Mouse (Mus musculus): ENCODE measurements around the gene Adal.

The Adal gene

GRCm38 (mm10) chr2:121149679-121150078 is 9.5 kb downstream of the Adal start:
- no peak for DNase-seq (ENCODE audit: low read depth, low spot score)
- H3K27me3 ChIP-seq (ENCODE audit: control insufficient read depth, insufficient read depth, low read length, poor library complexity, severe bottlenecking) = no peaks in the 10 kb centered on the region
- H3K36me3 ChIP-seq (ENCODE audit: control insufficient read depth, insufficient read depth, low read length, poor library complexity, severe bottlenecking) = peaks cover 8% of the 10 kb centered on the region

- no peaks in the 10 kb centered on the region for H3K27me3 ChIP-seq (ENCODE audit: control insufficient read depth, insufficient read depth, low read length, poor library complexity, severe bottlenecking)
- DNase-seq (ENCODE audit: low read depth, low spot score) = no peak
- peaks cover 2% of the 10 kb centered on the region for H3K36me3 ChIP-seq (ENCODE audit: control insufficient read depth, insufficient read depth, low read length, poor library complexity, severe bottlenecking)
Measured at GRCm38 (mm10) chr2:121153100-121153499, 12.9 kb downstream of the Adal start.

- Histone ChIP-seq H3K27me3 (ENCODE audit: control insufficient read depth, insufficient read depth, low read length, poor library complexity, severe bottlenecking) (no peaks in the 10 kb centered on the region), H3K36me3 (ENCODE audit: control insufficient read depth, insufficient read depth, low read length, poor library complexity, severe bottlenecking) (0 out of 2 replicates have a peak, but pooled peaks cover 5% of the 10 kb centered on the region)
- DNase-seq (ENCODE audit: low read depth, low spot score) = no peak
Measured at GRCm38 (mm10) chr2:121169173-121169572, 28.9 kb downstream of the Adal start.

- peak; percentile 30 for DNase-seq (ENCODE audit: low read depth, low spot score)
- no peaks in the 10 kb centered on the region for H3K27me3 ChIP-seq (ENCODE audit: control insufficient read depth, insufficient read depth, low read length, poor library complexity, severe bottlenecking)
- 0 out of 2 replicates have a peak, but pooled peaks cover 5% of the 10 kb centered on the region for H3K36me3 ChIP-seq (ENCODE audit: control insufficient read depth, insufficient read depth, low read length, poor library complexity, severe bottlenecking)
Measured at GRCm38 (mm10) chr2:121169902-121170301, 29.7 kb downstream of the Adal start.

GRCm38 (mm10) chr2:121170481-121170971 is 30.3 kb downstream of the Adal start, which contains the start of gene Tubgcp4:
Tubgcp4 (plus strand) TSS chr2:121170654.
- Histone ChIP-seq H3K27me3 (ENCODE audit: control insufficient read depth, insufficient read depth, low read length, poor library complexity, severe bottlenecking) (no peaks in the 10 kb centered on the region), H3K36me3 (ENCODE audit: control insufficient read depth, insufficient read depth, low read length, poor library complexity, severe bottlenecking) (peaks cover 7% of the 10 kb centered on the region; the same call in 1 of the 2 replicates)
- peak; percentile 42 for DNase-seq (ENCODE audit: low read depth, low spot score)

- H3K27me3 ChIP-seq (ENCODE audit: control insufficient read depth, insufficient read depth, low read length, poor library complexity, severe bottlenecking) = no peaks in the 10 kb centered on the region
- DNase-seq (ENCODE audit: low read depth, low spot score) = peak; percentile 92
- peaks cover 5% of the 10 kb centered on the region; the same call in 1 of the 2 replicates for H3K36me3 ChIP-seq (ENCODE audit: control insufficient read depth, insufficient read depth, low read length, poor library complexity, severe bottlenecking)
Measured at GRCm38 (mm10) chr2:121170980-121171742, 30.9 kb downstream of the Adal start, which contains the start of gene Zscan29. Zscan29 (minus strand) TSS chr2:121171125.

- Histone ChIP-seq H3K27me3 (ENCODE audit: control insufficient read depth, insufficient read depth, low read length, poor library complexity, severe bottlenecking) (no peaks in the 10 kb centered on the region), H3K36me3 (ENCODE audit: control insufficient read depth, insufficient read depth, low read length, poor library complexity, severe bottlenecking) (peaks cover 19% of the 10 kb centered on the region)
- DNase-seq (ENCODE audit: low read depth, low spot score) = peak; percentile 8
Measured at GRCm38 (mm10) chr2:121178828-121179479, 38.7 kb downstream of the Adal start.

- DNase-seq (ENCODE audit: low read depth, low spot score) = no peak
- Histone ChIP-seq H3K27me3 (ENCODE audit: control insufficient read depth, insufficient read depth, low read length, poor library complexity, severe bottlenecking) (no peaks in the 10 kb centered on the region), H3K36me3 (ENCODE audit: control insufficient read depth, insufficient read depth, low read length, poor library complexity, severe bottlenecking) (peaks cover 33% of the 10 kb centered on the region)
Measured at GRCm38 (mm10) chr2:121183431-121183830, 43.2 kb downstream of the Adal start.

GRCm38 (mm10) chr2:121184142-121184541 is 43.9 kb downstream of the Adal start:
- DNase-seq (ENCODE audit: low read depth, low spot score) = no peak
- Histone ChIP-seq H3K36me3 (ENCODE audit: control insufficient read depth, insufficient read depth, low read length, poor library complexity, severe bottlenecking) (peaks cover 28% of the 10 kb centered on the region), H3K27me3 (ENCODE audit: control insufficient read depth, insufficient read depth, low read length, poor library complexity, severe bottlenecking) (no peaks in the 10 kb centered on the region)

GRCm38 (mm10) chr2:121188530-121188929 is 48.3 kb downstream of the Adal start:
- DNase-seq (ENCODE audit: low read depth, low spot score) = no peak
- no peaks in the 10 kb centered on the region for H3K27me3 ChIP-seq (ENCODE audit: control insufficient read depth, insufficient read depth, low read length, poor library complexity, severe bottlenecking)
- H3K36me3 ChIP-seq (ENCODE audit: control insufficient read depth, insufficient read depth, low read length, poor library complexity, severe bottlenecking) = peaks cover 24% of the 10 kb centered on the region

GRCm38 (mm10) chr2:121195466-121195865 is 55.2 kb downstream of the Adal start:
- no peaks in the 10 kb centered on the region for H3K27me3 ChIP-seq (ENCODE audit: control insufficient read depth, insufficient read depth, low read length, poor library complexity, severe bottlenecking)
- no peak for DNase-seq (ENCODE audit: low read depth, low spot score)
- peaks cover 10% of the 10 kb centered on the region for H3K36me3 ChIP-seq (ENCODE audit: control insufficient read depth, insufficient read depth, low read length, poor library complexity, severe bottlenecking)

- no peak for DNase-seq (ENCODE audit: low read depth, low spot score)
- Histone ChIP-seq H3K36me3 (ENCODE audit: control insufficient read depth, insufficient read depth, low read length, poor library complexity, severe bottlenecking) (peaks cover 8% of the 10 kb centered on the region), H3K27me3 (ENCODE audit: control insufficient read depth, insufficient read depth, low read length, poor library complexity, severe bottlenecking) (no peaks in the 10 kb centered on the region)
Measured at GRCm38 (mm10) chr2:121204276-121204675, 64.0 kb downstream of the Adal start.
